Mouse (Mus musculus) myocyte (in vitro differentiated cells): ENCODE data around the gene Aldh5a1.

Source experiments
- E2F4 ChIP-seq: IDR thresholded peaks from one replicate; pipeline ENCODE4 v1.6.1; 2011; ENCODE audit warnings: mild to moderate bottlenecking, control low read depth, moderate library complexity; ENCODE audit not compliant: insufficient read depth
- MAX ChIP-seq: IDR thresholded peaks from one replicate; pipeline ENCODE4 v1.6.1; 2011; ENCODE audit warnings: low read depth, mild to moderate bottlenecking, control low read depth
- MYOD1 ChIP-seq, 3 experiments: IDR thresholded peaks; one replicate each; pipeline ENCODE4 v1.6.1; 2011; ENCODE audit warnings: control low read depth in 2 of 3, low read depth in 2 of 3, mild to moderate bottlenecking in 2 of 3, moderate library complexity in 1 of 3; ENCODE audit not compliant: insufficient read length in 2 of 3, control insufficient read depth in 1 of 3
- MYOG ChIP-seq, 3 experiments: IDR thresholded peaks; one replicate each; pipeline ENCODE4 v1.6.1; 2011; ENCODE audit warnings: control low read depth in 2 of 3, low read depth in 2 of 3, mild to moderate bottlenecking in 2 of 3; ENCODE audit not compliant: insufficient read length in 2 of 3, control insufficient read depth in 1 of 3, insufficient read depth in 1 of 3
- POLR2A ChIP-seq: IDR thresholded peaks from one replicate; pipeline ENCODE4 v1.6.1; 2011; ENCODE audit warnings: low read depth, mild to moderate bottlenecking, control low read depth, moderate library complexity; ENCODE audit not compliant: insufficient read length
- POLR2AphosphoS2 ChIP-seq: IDR thresholded peaks from one replicate; pipeline ENCODE4 v1.6.1; 2011; ENCODE audit warnings: low read depth, control low read depth; ENCODE audit not compliant: insufficient read length
- REST ChIP-seq: IDR thresholded peaks from one replicate; pipeline ENCODE4 v1.6.1; 2011; ENCODE audit warnings: mild to moderate bottlenecking, control low read depth, moderate library complexity; ENCODE audit not compliant: insufficient read depth, insufficient read length
- TCF12 ChIP-seq: IDR thresholded peaks from one replicate; pipeline ENCODE4 v1.6.1; 2011; ENCODE audit warnings: mild to moderate bottlenecking, control low read depth; ENCODE audit not compliant: poor library complexity, insufficient read depth, severe bottlenecking
- USF1 ChIP-seq: IDR thresholded peaks from one replicate; pipeline ENCODE4 v1.6.1; 2011; ENCODE audit warnings: low read depth, mild to moderate bottlenecking, control low read depth, moderate library complexity

GRCm38 (mm10) chr13:24958671-24959070 lies 21.2 kb upstream of the Aldh5a1 start:
- no peak for TF ChIP-seq POLR2A
- no peak for TF ChIP-seq TCF12
- no peak for TF ChIP-seq REST
- no peak for TF ChIP-seq MYOD1 (IDR thresholded peaks at IDR 0.05; ENCODE audit: control insufficient read depth in 1 of 3, insufficient read length in 2 of 3, low read depth in 2 of 3)
- TF ChIP-seq MAX = no peak
- no peak for TF ChIP-seq USF1
- no peak for TF ChIP-seq E2F4
- no peak for TF ChIP-seq MYOG (IDR thresholded peaks at IDR 0.05; ENCODE audit: control insufficient read depth in 1 of 3, insufficient read depth in 1 of 3, insufficient read length in 2 of 3, low read depth in 2 of 3)
- no peak for TF ChIP-seq POLR2AphosphoS2
